Mouse (Mus musculus) lung, adult 2 months (tissue): Measurements from ENCODE around the gene Pygo2. TPM values are rescaled to one million over a fixed set of nuclear protein-coding genes. Genes with fewer than 3 reads are reported as not detected.

ENCODE experiments used
- DNase-seq: peaks from one replicate; pipeline ENCODE4 v3.0.0; 2022
- H3K4me1 ChIP-seq: fragments of 200-500 bp; 2 replicates; pipeline ENCODE4 v1.6.1; 2011; ENCODE audit warnings: low read length; ENCODE audit not compliant: control insufficient read depth, insufficient read depth
- H3K4me3 ChIP-seq: fragments of 200-500 bp; replicated peaks from 2 replicates; pipeline ENCODE3; 2011; ENCODE audit warnings: low read depth, mild to moderate bottlenecking, control low read depth, low read length; ENCODE audit errors: extremely low read depth
- CTCF ChIP-seq: fragments of 200-500 bp; IDR thresholded peaks from 2 replicates; pipeline ENCODE4 v1.5.1; 2011; ENCODE audit warnings: mild to moderate bottlenecking, low read length, control low read depth; ENCODE audit not compliant: insufficient read depth
- POLR2A ChIP-seq: fragments of 200-500 bp; IDR thresholded peaks from 2 replicates; pipeline ENCODE4 v1.6.1; 2011; ENCODE audit warnings: low read depth, mild to moderate bottlenecking, control low read depth, low read length, borderline replicate concordance; ENCODE audit errors: extremely low read depth
- WGBS: fragments of 180-500 bp; shearing (Covaris S2); methylation state at CpG from one replicate; pipeline ENCODE4 v1.1.7; 2018; 5-methylcytosine and 5-hydroxymethylcytosine counted together
- polyA plus RNA-seq: library from polyadenylated mRNA; depleted of rRNA; stranded (reverse); fragments of >200 nt; gene quantifications from 2 replicates; pipeline ENCODE4 v1.2.3, GENCODE M21; 2012

Pygo2 gene
- polyA plus RNA-seq, 1 experiment: 60.6 TPM

DNA sequence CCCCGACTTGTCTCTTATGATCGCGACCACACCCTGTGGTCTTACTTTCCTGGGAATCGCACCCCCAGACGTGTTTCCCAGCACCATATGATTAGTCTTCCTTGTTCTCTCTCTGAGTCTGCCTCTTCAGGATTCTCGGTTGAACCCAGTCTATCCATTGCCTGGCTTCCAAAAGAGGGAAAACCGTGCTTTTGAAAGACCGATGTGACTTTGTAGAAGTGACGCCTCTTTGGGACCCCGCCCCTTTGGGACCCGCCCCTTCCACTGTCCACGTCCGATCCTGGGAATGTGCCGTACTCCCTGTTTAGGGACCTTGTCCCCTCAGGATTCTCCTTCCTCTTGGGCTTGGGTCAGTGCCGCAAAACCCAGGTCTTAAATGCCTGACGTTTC, 11.2 kb upstream of the Pygo2 start:
- under 1% methylated on average over 16 of the region's 16 CpGs for WGBS
- TF ChIP-seq CTCF (no peak), POLR2A (peak; percentile 76; the same call in 1 of the 2 replicates)

GRCm38 (mm10) chr3:89419571-89419970, 10.4 kb upstream of the Pygo2 start:
- peaks cover 3% of the 10 kb centered on the region; the same call in 1 of the 2 replicates for H3K4me1 ChIP-seq
- peak; percentile 70 for DNase-seq
- WGBS: 2% methylated on average over 9 of the region's 9 CpGs
- TF ChIP-seq POLR2A: peak; percentile 69; the same call in 1 of the 2 replicates
- TF ChIP-seq CTCF: no peak
- H3K4me3 ChIP-seq: peak overlapping the region; percentile 89

More for the DNA sequence above, 11.2 kb upstream of the Pygo2 start:
- peak overlapping the region; percentile 89 for H3K4me3 ChIP-seq
- peaks cover 3% of the 10 kb centered on the region; the same call in 1 of the 2 replicates for H3K4me1 ChIP-seq
- DNase-seq: peak; percentile 76

DNA sequence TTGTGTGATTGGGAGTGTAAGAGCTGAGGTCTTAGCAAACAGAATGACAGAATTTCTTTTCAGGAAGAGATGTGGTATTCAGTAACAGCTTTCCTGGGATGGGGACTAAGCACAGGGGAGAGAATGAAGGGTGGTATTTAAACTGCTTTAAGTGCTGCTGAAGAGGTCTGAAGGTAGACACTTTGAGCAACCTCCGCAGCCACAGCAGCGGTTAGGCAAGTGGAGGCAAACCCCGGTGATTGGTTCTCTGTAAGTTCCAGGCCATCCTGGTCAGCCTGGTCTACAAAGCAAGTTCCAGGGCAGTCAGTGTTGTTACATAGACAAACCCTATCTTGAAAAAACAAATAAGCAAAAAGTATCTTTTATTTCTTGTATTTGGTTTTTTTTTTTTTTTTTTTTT, 10.0 kb upstream of the Pygo2 start:
- DNase-seq: no peak
- peak overlapping the region; percentile 89 for H3K4me3 ChIP-seq
- no peak for TF ChIP-seq CTCF
- no peak for TF ChIP-seq POLR2A
- H3K4me1 ChIP-seq: peaks cover 3% of the 10 kb centered on the region; the same call in 1 of the 2 replicates
- WGBS: 21% methylated on average over 3 of the region's 3 CpGs

GRCm38 (mm10) chr3:89420421-89420820, 9.6 kb upstream of the Pygo2 start:
- H3K4me3 ChIP-seq: no peak overlapping the region
- WGBS: 21% methylated on average over 2 of the region's 2 CpGs
- peaks cover 3% of the 10 kb centered on the region; the same call in 1 of the 2 replicates for H3K4me1 ChIP-seq
- TF ChIP-seq POLR2A: no peak
- TF ChIP-seq CTCF: no peak
- DNase-seq: no peak

- DNase-seq: peak; percentile 71
- Histone ChIP-seq H3K4me1 (peaks cover 3% of the 10 kb centered on the region; the same call in 1 of the 2 replicates), H3K4me3 (peak overlapping the region; percentile 51)
- WGBS: 10% methylated on average over 11 of the region's 11 CpGs
- TF ChIP-seq POLR2A (peak; percentile 80; the same call in 1 of the 2 replicates), CTCF (no peak)
Observed at GRCm38 (mm10) chr3:89421002-89421774, 8.8 kb upstream of the Pygo2 start.

- DNase-seq: peak; percentile 18
- no peak for TF ChIP-seq POLR2A
- TF ChIP-seq CTCF: no peak
- WGBS: 25% methylated on average over 22 of the region's 22 CpGs
- peak overlapping the region; percentile 51 for H3K4me3 ChIP-seq
- peaks cover 3% of the 10 kb centered on the region; the same call in 1 of the 2 replicates for H3K4me1 ChIP-seq
Observed at GRCm38 (mm10) chr3:89421810-89422473, 8.1 kb upstream of the Pygo2 start.

DNA sequence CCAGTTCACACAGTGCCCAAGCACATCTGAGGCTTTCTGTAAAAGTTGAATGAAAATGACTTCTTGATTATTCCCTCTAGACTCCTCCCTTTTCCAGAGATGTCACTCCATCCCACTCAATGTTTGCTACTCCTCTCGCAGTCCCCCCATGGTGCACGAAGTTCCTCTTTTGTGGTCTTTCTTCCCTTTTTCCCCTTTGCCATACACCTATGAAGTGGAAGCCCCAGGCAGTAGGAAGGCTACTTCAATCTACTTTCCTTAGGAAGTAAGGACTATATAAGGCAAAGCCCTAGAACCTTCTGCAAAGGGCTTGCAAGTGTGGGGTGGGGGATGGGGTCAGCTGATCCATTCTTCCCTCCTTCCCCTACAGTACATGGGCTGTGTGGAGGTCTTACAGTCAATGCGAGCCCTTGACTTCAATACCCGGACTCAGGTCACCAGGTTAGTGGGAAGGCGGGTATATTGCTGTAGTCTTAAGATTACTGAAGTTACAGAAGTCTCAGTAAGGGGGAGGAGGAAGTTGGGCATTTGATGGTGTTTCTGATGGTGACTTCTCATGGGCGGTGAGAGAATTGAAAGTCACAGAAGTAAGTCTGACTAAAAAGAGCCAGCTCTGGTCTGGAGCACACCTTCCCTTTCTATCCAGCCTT, 7.3 kb upstream of the Pygo2 start:
- no peak for DNase-seq
- H3K4me3 ChIP-seq: no peak overlapping the region
- 63% methylated on average over 6 of the region's 6 CpGs for WGBS

GRCm38 (mm10) chr3:89424416-89425140, 5.4 kb upstream of the Pygo2 start:
- H3K4me3 ChIP-seq: no peak overlapping the region
- WGBS: 71% methylated on average over 5 of the region's 5 CpGs
- TF ChIP-seq CTCF (no peak), POLR2A (no peak)
- DNase-seq: no peak
- peaks cover 3% of the 10 kb centered on the region; the same call in 1 of the 2 replicates for H3K4me1 ChIP-seq

More for the DNA sequence above, 7.3 kb upstream of the Pygo2 start:
- peaks cover 3% of the 10 kb centered on the region; the same call in 1 of the 2 replicates for H3K4me1 ChIP-seq
- TF ChIP-seq POLR2A: no peak
- no peak for TF ChIP-seq CTCF

GRCm38 (mm10) chr3:89425141-89425525, 4.9 kb upstream of the Pygo2 start:
- no peak overlapping the region for H3K4me3 ChIP-seq
- no peak for DNase-seq
- 79% methylated on average over 5 of the region's 5 CpGs for WGBS
- H3K4me1 ChIP-seq: peaks cover 3% of the 10 kb centered on the region; the same call in 1 of the 2 replicates
- TF ChIP-seq CTCF: no peak
